Mouse (Mus musculus): ENCODE data around the gene Eri3. TPM values are rescaled to one million over a fixed set of nuclear protein-coding genes. Genes with fewer than 3 reads are reported as not detected.
A peak's percentile ranks its signal among the peaks of the same experiment; 100 is the strongest.

The Eri3 gene
- polyA plus RNA-seq (2015; fragmentation: Nextera tagmentation; extraction: Ambion mirVana) = 279 and 283 TPM in 2 replicates

DNA sequence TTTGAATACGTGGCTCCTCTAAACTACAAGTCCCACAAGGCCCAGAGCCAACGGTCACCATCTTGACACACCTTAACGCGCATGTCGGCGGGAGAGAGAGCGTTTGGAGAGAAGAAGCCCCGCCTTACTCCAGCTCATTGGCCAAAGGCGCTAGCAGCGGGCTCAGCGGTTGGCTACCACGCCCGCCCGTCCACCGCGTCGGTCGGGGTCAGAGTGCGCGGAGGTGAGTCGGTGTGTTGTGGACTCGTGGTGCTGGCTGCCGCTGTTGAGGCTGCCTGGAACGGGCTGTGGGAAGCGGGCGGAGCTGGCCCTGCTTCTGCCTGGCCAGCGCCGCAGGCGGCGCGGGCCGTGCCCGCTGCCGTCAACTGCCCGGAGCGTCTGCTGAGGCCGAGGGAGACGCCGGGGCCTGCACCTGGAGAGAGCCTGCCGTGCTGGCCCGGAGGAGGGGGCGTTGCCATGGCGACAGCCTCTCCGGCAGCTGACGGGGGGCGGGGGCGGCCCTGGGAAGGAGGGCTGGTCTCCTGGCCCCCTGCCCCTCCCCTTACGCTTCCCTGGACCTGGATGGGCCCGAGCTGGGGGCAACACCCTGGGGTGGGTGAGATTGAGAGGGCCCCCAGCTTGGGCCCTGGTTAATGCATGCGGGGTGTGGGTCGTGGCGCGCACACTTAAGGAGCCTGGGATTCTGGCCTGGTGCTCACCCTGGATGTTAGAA, at the start of gene Eri3:
Eri3 (plus strand) TSS at position 226 of the 712 bp plus-strand sequence.
- Histone ChIP-seq H3K27ac (peak within 1 kb of the TSS; percentile 87), H3K4me1 (peaks cover 27% of the 10 kb centered on the region), H3K4me2 (peak within 1 kb of the TSS; percentile 66), H3K9ac (peak within 1 kb of the TSS; percentile 74), H3K9me3 (no peaks in the 10 kb centered on the region), H3K27me3 (replicated peaks) (no peaks in the 10 kb centered on the region), H3K4me3 (peak within 1 kb of the TSS; percentile 83), H3K36me3 (replicated peaks) (no peaks in the 10 kb centered on the region)
- ATAC-seq (replicated peaks) = peak; percentile 99
- under 1% methylated on average over 53 of the region's 53 CpGs for WGBS

DNA sequence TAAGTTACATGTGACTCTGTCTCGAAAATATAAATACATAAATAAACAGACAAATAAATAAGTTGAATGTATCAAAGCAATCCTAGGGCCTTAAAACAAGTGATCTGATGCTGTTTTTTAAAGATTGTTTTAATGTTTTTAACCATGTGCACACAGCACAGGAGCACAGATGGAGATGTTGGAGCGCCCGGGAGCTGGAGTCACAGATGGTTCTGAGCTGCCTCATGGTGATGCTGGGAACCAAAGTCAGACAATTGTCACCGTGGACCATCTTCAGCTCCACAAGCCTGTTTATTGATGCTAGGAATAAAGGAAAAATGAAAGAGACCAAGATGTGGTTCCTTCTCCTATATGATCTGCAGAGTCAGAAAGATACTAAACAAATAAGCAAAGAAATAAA, 31.9 kb upstream of the Eri3 start:
- Histone ChIP-seq H3K4me3 (no peak overlapping the region), H3K27me3 (replicated peaks) (peaks cover 12% of the 10 kb centered on the region; the same call in 1 of the 2 replicates), H3K9me3 (no peaks in the 10 kb centered on the region), H3K27ac (no peak overlapping the region), H3K9ac (no peak overlapping the region), H3K36me3 (replicated peaks) (no peaks in the 10 kb centered on the region), H3K4me1 (no peaks in the 10 kb centered on the region), H3K4me2 (no peak overlapping the region)
- ATAC-seq (replicated peaks) = no peak
- WGBS = 90% methylated on average over 4 of the region's 4 CpGs

DNA sequence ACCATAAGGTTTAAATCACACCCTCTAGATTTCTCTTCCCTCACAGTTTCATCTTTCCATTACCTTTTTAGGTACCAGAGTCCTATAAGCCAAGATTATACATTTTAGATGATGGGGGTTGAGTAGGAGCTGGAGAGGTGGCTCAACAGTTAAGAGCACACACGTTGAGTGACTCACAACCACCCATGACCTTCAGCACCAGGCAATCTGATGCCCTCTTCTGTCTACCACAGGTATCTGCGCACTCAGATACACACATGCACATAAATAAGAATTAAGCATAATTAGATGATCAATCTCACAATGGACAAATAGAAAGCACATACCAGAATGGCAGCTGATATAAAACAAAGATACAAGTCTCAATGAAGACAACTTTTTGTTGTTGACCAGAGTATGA, 28.8 kb upstream of the Eri3 start:
- Histone ChIP-seq H3K36me3 (replicated peaks) (no peaks in the 10 kb centered on the region), H3K4me1 (no peaks in the 10 kb centered on the region), H3K9ac (no peak overlapping the region), H3K9me3 (no peaks in the 10 kb centered on the region), H3K27ac (no peak overlapping the region), H3K4me2 (no peak overlapping the region), H3K4me3 (no peak overlapping the region), H3K27me3 (replicated peaks) (0 out of 2 replicates have a peak, but pooled peaks cover 7% of the 10 kb centered on the region)
- 64% methylated on average over 2 of the region's 2 CpGs for WGBS
- no peak for ATAC-seq (replicated peaks)

DNA sequence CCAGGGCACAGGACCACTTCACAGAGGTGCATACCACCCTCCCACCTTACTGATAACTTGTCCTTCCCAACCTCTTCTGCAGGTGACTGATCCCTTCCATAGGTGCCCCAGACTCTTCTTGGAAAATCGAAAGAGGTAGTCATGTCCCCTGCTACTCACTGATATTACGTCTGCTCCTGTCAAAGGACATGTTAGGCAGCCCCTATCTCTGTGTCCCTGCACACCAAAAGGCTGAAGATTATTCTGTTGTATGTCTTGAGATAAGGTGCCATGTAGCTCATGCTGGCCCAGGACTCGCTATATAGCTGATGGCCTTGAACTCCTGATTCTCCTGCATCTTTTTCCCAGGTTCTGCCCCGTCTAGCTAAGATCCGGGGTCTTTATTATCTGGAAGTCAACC, 24.2 kb upstream of the Eri3 start:
- Histone ChIP-seq H3K27me3 (replicated peaks) (peaks cover 10% of the 10 kb centered on the region; the same call in 1 of the 2 replicates), H3K4me2 (no peak overlapping the region), H3K27ac (no peak overlapping the region), H3K9me3 (no peaks in the 10 kb centered on the region), H3K4me1 (no peaks in the 10 kb centered on the region; the same call in 1 of the 2 replicates), H3K4me3 (no peak overlapping the region), H3K36me3 (replicated peaks) (no peaks in the 10 kb centered on the region), H3K9ac (no peak overlapping the region)
- no peak for ATAC-seq (replicated peaks)
- WGBS = 85% methylated on average over 5 of the region's 5 CpGs

DNA sequence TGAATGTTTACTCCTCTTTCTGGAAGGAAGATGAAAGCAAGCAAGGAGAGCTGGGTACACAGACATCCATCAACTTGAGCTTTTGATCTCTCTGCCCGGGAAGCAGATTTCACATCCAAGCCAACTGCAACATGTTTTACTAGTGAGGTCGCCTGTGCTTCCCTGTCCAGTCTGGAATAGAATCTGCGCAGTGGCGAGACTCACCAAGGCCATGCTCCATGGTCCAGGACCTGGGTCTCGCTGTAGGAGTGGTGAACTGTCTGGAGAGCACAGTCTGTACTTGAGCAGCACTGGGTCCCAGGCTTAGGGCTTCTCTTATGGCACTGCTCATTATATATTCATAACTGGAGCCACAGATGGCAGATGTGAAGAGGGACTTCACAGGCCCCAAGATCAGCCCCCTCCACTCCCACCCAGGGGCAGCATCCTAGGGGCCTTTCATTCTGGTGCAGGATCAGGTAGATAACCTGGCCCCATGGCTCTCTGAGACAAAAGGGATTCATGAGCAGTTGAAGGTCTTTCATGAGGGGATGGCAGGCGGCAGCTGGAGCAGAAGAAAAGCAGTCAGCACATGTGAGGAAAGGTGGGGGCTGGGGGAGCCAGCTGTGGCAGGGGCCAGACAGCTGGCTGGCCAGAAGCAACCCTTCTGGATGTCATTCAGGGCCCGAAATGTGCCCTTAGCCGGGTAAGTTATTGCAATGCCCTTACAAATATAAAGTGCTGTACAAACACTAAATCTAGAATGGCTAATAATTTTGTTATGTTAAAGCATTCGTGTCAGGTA, 22.9 kb upstream of the Eri3 start:
- peaks cover 10% of the 10 kb centered on the region; the same call in 1 of the 2 replicates for H3K27me3 ChIP-seq (replicated peaks)
- no peak overlapping the region for H3K4me2 ChIP-seq
- WGBS = 60% methylated on average over 9 of the region's 9 CpGs
- no peaks in the 10 kb centered on the region for H3K36me3 ChIP-seq (replicated peaks)
- ATAC-seq (replicated peaks) = no peak
- no peak overlapping the region for H3K9ac ChIP-seq
- no peaks in the 10 kb centered on the region for H3K9me3 ChIP-seq
- no peak overlapping the region for H3K27ac ChIP-seq
- no peak overlapping the region for H3K4me3 ChIP-seq
- H3K4me1 ChIP-seq = no peaks in the 10 kb centered on the region; the same call in 1 of the 2 replicates

DNA sequence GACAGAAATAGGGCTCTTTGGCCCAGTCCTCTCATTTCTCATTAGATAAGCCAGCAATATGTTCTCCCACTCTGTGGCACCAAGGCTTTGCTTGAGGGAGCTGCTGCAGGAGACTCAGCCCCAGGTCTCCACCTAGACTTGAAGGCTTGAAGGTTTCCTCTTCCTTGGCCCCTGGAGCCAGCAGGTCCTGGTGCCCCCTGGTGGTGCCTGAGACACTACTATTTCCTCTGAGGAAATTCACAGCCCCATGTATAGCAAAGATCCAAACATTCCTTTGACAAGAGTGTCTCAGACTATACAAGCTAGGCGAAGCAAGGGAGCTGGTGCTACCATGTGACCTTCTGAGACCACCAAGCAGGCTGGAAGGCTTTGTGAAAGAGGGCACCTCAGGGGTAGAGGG, 22.2 kb upstream of the Eri3 start:
- peaks cover 8% of the 10 kb centered on the region; the same call in 1 of the 2 replicates for H3K27me3 ChIP-seq (replicated peaks)

DNA sequence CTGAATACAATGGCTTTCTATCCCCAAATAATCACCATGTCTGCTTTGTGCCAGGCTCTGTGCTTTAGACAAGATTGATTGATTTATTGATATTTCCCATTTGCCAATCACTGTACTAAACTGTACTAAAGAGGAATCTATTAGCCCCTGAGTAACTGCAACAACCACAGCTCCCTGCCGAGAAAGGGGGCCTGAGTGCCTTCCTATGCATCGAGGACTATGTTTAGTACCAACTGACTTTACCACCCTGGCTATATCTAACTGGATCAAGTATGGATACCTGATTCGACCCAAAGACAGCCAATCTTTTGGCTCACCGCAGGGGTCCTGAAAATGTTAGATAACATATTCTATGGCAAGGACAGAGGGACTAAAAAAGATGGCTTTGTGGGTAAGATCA, 20.3 kb upstream of the Eri3 start:
- ATAC-seq (replicated peaks) = no peak
- no peak overlapping the region for H3K4me3 ChIP-seq
- no peak overlapping the region for H3K4me2 ChIP-seq
- H3K36me3 ChIP-seq (replicated peaks) = no peaks in the 10 kb centered on the region
- no peaks in the 10 kb centered on the region; the same call in 1 of the 2 replicates for H3K4me1 ChIP-seq
- 71% methylated on average over 4 of the region's 4 CpGs for WGBS
- no peak overlapping the region for H3K27ac ChIP-seq
- no peak overlapping the region for H3K9ac ChIP-seq
- no peaks in the 10 kb centered on the region for H3K9me3 ChIP-seq
- H3K27me3 ChIP-seq (replicated peaks) = peaks cover 8% of the 10 kb centered on the region; the same call in 1 of the 2 replicates

More for the DNA sequence above, 22.2 kb upstream of the Eri3 start:
- H3K27ac ChIP-seq = no peak overlapping the region
- no peak overlapping the region for H3K9ac ChIP-seq
- no peaks in the 10 kb centered on the region for H3K9me3 ChIP-seq
- H3K36me3 ChIP-seq (replicated peaks) = no peaks in the 10 kb centered on the region
- WGBS = 33% methylated on average over 1 of the region's 1 CpGs
- no peak overlapping the region for H3K4me2 ChIP-seq
- H3K4me1 ChIP-seq = no peaks in the 10 kb centered on the region; the same call in 1 of the 2 replicates
- ATAC-seq (replicated peaks) = no peak
- no peak overlapping the region for H3K4me3 ChIP-seq

DNA sequence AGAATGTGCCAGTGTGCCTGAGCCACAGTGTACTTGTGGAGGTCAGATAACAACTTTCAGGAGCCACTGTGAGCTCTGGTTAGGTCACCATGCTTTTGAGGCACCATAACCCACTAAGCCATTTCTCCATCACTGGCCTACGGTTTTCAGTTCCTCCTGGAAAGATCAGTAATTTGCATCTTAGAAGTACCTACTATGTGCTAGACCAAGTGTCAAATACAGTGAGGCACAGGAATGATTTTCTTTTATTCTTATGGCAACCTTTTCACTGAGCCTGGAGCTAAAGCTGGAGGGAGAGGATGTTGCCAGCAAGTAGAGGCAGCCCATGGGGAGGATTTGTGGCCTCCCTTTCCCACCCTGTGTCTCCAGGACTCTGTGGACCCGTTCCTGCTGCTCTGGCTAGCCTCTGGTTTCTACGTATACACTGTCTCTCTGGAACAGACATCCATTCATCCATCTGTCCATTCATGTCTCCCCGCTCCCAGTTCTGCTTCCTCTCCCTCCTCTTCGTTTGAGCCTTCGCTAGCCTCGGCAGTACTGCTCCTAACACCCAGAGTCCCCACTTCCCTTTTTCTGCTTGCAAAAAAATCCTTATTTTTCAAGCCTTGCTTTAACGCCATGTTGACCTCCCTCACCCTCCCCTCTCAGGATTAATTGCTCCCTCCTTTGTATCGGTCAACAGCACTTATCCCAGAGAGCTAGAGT, 14.5 kb upstream of the Eri3 start:
- H3K9ac ChIP-seq = no peak overlapping the region
- no peaks in the 10 kb centered on the region; the same call in 1 of the 2 replicates for H3K27me3 ChIP-seq (replicated peaks)
- H3K36me3 ChIP-seq (replicated peaks) = no peaks in the 10 kb centered on the region
- no peaks in the 10 kb centered on the region for H3K4me1 ChIP-seq
- whole genome bisulfite sequencing = 55% methylated on average over 9 of the region's 9 CpGs
- no peak overlapping the region for H3K4me3 ChIP-seq
- H3K4me2 ChIP-seq = no peak overlapping the region
- no peaks in the 10 kb centered on the region for H3K9me3 ChIP-seq
- H3K27ac ChIP-seq = no peak overlapping the region
- ATAC-seq (replicated peaks) = no peak

DNA sequence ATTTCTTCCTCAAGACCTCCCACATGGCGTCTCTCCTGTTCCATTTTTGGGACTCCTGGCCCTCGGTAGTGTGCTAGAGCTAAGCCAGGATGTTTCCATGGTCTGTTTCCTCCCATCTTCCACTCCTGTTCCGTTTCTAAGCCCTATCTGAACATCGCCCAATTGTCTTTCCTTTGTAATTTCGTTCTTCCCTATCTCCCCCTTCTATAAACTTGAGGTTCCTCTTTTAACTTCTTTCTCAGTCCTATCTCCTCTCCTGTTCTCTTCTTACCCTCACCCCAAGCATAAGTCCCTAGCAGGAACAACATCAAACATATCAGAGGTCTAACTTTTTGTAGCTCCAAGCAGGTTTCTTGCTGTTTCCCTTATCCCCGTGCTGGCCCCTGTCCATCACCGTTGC, 13.2 kb upstream of the Eri3 start:
- Histone ChIP-seq H3K9me3 (no peaks in the 10 kb centered on the region), H3K4me3 (no peak overlapping the region), H3K9ac (no peak overlapping the region), H3K36me3 (replicated peaks) (no peaks in the 10 kb centered on the region), H3K27ac (no peak overlapping the region), H3K4me1 (no peaks in the 10 kb centered on the region), H3K27me3 (replicated peaks) (no peaks in the 10 kb centered on the region; the same call in 1 of the 2 replicates), H3K4me2 (no peak overlapping the region)
- no peak for ATAC-seq (replicated peaks)
- WGBS = 82% methylated on average over 7 of the region's 7 CpGs

DNA sequence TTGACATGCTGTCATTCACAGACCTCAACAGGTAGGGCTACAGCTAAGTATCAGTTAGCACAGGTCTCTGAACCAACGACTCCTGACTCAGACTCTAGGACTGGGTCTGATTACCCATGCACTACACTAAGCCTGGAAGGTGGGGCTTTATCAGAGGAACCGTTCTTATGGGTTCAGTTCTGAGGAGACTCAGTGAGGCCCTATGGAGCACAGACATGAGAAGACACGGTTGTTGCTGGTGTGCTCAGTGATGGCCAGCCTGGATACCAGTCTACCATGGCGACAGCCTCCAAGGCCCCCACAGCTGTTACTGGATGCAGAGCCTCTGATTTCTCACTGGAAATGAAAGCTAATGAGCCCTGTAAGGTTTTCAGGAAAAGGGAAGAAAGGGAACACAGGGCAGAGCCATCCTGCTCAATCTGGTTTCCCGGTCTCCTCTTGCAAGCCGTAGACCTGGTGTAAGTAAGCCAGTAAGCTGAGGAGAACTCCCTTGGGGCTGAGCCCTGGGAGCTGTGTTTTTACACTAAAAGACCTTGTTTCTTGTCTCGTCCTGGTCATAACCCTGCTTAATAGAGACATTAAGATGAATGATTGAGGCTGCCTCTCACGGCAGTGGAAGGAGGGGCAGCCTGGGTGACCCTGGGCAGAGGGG, 10.7 kb upstream of the Eri3 start:
- Histone ChIP-seq H3K36me3 (replicated peaks) (no peaks in the 10 kb centered on the region), H3K4me1 (no peaks in the 10 kb centered on the region), H3K27me3 (replicated peaks) (no peaks in the 10 kb centered on the region; the same call in 1 of the 2 replicates), H3K4me2 (no peak overlapping the region), H3K9ac (no peak overlapping the region), H3K4me3 (no peak overlapping the region), H3K9me3 (no peaks in the 10 kb centered on the region), H3K27ac (no peak overlapping the region)
- 75% methylated on average over 8 of the region's 8 CpGs for WGBS
- ATAC-seq (replicated peaks) = no peak

DNA sequence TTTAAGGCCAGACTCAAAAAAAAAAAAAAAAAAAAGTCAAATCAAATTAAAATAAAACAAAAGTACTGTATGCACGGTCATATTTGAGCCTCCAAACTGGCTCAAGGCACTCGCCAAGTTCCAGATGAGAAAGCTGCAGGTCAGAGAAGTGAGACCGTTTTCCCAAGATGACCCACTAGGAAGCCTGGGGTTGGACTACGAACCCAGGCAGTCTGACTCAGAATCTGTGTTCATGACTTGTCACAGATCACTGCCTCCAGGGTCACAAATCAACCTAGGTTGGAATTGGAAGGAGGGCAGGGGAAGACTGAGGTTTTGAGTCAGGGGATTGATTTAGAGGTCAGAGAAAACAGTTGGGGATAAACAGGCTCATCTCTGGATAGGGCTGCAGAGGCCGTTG, 9.6 kb upstream of the Eri3 start:
- no peak for ATAC-seq (replicated peaks)
- 80% methylated on average over 5 of the region's 5 CpGs for WGBS
- no peak overlapping the region for H3K4me2 ChIP-seq
- H3K9me3 ChIP-seq = no peaks in the 10 kb centered on the region
- H3K9ac ChIP-seq = no peak overlapping the region
- no peaks in the 10 kb centered on the region for H3K4me1 ChIP-seq
- H3K27ac ChIP-seq = no peak overlapping the region
- H3K36me3 ChIP-seq (replicated peaks) = no peaks in the 10 kb centered on the region
- H3K27me3 ChIP-seq (replicated peaks) = no peaks in the 10 kb centered on the region; the same call in 1 of the 2 replicates
- H3K4me3 ChIP-seq = no peak overlapping the region

Measured in midbrain, embryonic 15.5 days (tissue).